Mouse (Mus musculus) forebrain, embryonic 13.5 days (tissue): ENCODE results near the gene Ctdnep1. TPM values are rescaled to one million over a fixed set of nuclear protein-coding genes. Genes with fewer than 3 reads are reported as not detected.

Experiments
- microRNA counts: library from miRNA; unstranded; fragments of <30 nt; microRNA quantifications from one replicate; lab custom pipeline; 2016
- microRNA-seq: library from miRNA; unstranded; fragments of <30 nt; microRNA quantifications from one replicate; pipeline ENCODE4, GENCODE M21; 2016
- polyA plus RNA-seq: library from polyadenylated mRNA; unstranded; fragments of >200 nt; fragmentation: Nextera tagmentation; extraction: Ambion mirVana; gene quantifications from 2 replicates; pipeline ENCODE4 v1.2.1, GENCODE M21; 2015

The Ctdnep1 gene
- polyA plus RNA-seq, 1 experiment from 2014 or later, result 21.1 TPM

MicroRNAs encoded within 50 kb of the gene (microRNA counts, 519-probe panel; counts per million panel counts)
- microRNA mmu-miR-324-3p (lab: Ali Mortazavi, UCI) (177 counts per million, percentile 53 among the panel's probes with 10 or more counts), microRNA mmu-miR-324-5p (lab: Ali Mortazavi, UCI) (3,995 counts per million, percentile 78 among the panel's probes with 10 or more counts)

Small RNA genes lying within 50 kb of the gene (microRNA-seq; reads per million reads assigned to microRNA genes)
- gene Gm44349 (not detected), gene Mir324 (4,085 reads per million, percentile 88 among the genes with 10 or more reads in this experiment)

Other genes with a start within 250 kb of the Ctdnep1 start
- gene Polr2a, start 222.5 kb upstream of the Ctdnep1 start, polyA plus RNA-seq, result 23.2 and 24.1 TPM in 2 replicates
- gene Slc35g3, start 219.2 kb upstream of the Ctdnep1 start, polyA plus RNA-seq, result 0.26 and 0.58 TPM in 2 replicates
- gene Zbtb4, start 215.2 kb upstream of the Ctdnep1 start, polyA plus RNA-seq, result 1.6 and 1.8 TPM in 2 replicates
- 1.5 TPM in 2 replicates for gene Chrnb1, start 185.2 kb upstream of the Ctdnep1 start, polyA plus RNA-seq
- 3.3 and 3.8 TPM in 2 replicates for gene Fgf11, start 179.3 kb upstream of the Ctdnep1 start, polyA plus RNA-seq
- gene Tmem102, start 175.5 kb upstream of the Ctdnep1 start, polyA plus RNA-seq, result 0.39 and 1.00 TPM in 2 replicates
- not detected in 2 replicates for gene Gm39566, start 165.9 kb upstream of the Ctdnep1 start, polyA plus RNA-seq
- gene Spem2, start 162.7 kb upstream of the Ctdnep1 start, polyA plus RNA-seq, result not detected in 2 replicates
- 0.37 and 0.52 TPM in 2 replicates for gene Spem1, start 159.0 kb upstream of the Ctdnep1 start, polyA plus RNA-seq
- gene Nlgn2, start 143.4 kb upstream of the Ctdnep1 start, polyA plus RNA-seq, result 16.6 and 17.0 TPM in 2 replicates
- gene Tmem256, start 142.6 kb upstream of the Ctdnep1 start, polyA plus RNA-seq, result 340 and 360 TPM in 2 replicates
- 44.1 and 45.4 TPM in 2 replicates for gene Plscr3, start 134.8 kb upstream of the Ctdnep1 start, polyA plus RNA-seq
- 0.09 and 0.20 TPM in 2 replicates for gene Tnk1, start 122.4 kb upstream of the Ctdnep1 start, polyA plus RNA-seq
- not detected in 2 replicates for gene Tmem95, start 103.1 kb upstream of the Ctdnep1 start, polyA plus RNA-seq
- gene Kctd11, start 99.8 kb upstream of the Ctdnep1 start, polyA plus RNA-seq, result 1.3 and 1.4 TPM in 2 replicates
- gene Acap1, start 85.6 kb upstream of the Ctdnep1 start, polyA plus RNA-seq, result 0.28 and 0.34 TPM in 2 replicates
- 19.1 and 20.3 TPM in 2 replicates for gene 2810408A11Rik, start 80.2 kb upstream of the Ctdnep1 start, polyA plus RNA-seq
- 15.5 and 20.2 TPM in 2 replicates for gene Neurl4, start 80.1 kb upstream of the Ctdnep1 start, polyA plus RNA-seq
- gene Gps2, start 67.3 kb upstream of the Ctdnep1 start, polyA plus RNA-seq, result 90.1 and 93.2 TPM in 2 replicates
- 1,467 and 1,510 TPM in 2 replicates for gene Eif5a, start 59.2 kb upstream of the Ctdnep1 start, polyA plus RNA-seq
- 4.5 and 6.0 TPM in 2 replicates for gene Ybx2, start 45.4 kb upstream of the Ctdnep1 start, polyA plus RNA-seq
- 9.3 and 12.6 TPM in 2 replicates for gene Slc2a4, start 33.0 kb upstream of the Ctdnep1 start, polyA plus RNA-seq
- gene Cldn7, start 16.4 kb upstream of the Ctdnep1 start, polyA plus RNA-seq, result 0.59 and 1.4 TPM in 2 replicates
- 157 and 164 TPM in 2 replicates for gene Elp5, start 1.4 kb downstream of the Ctdnep1 start, polyA plus RNA-seq
- gene Gabarap, start 10.0 kb downstream of the Ctdnep1 start, polyA plus RNA-seq, result 598 and 670 TPM in 2 replicates
- gene Phf23, start 14.6 kb downstream of the Ctdnep1 start, polyA plus RNA-seq, result 78.5 and 79.9 TPM in 2 replicates
- 31.8 and 35.4 TPM in 2 replicates for gene Dvl2, start 19.4 kb downstream of the Ctdnep1 start, polyA plus RNA-seq
- gene Acadvl, start 34.3 kb downstream of the Ctdnep1 start, polyA plus RNA-seq, result 48.7 and 51.3 TPM in 2 replicates
- gene Dlg4, start 35.8 kb downstream of the Ctdnep1 start, polyA plus RNA-seq, result 26.2 and 31.1 TPM in 2 replicates
- gene Asgr1, start 72.9 kb downstream of the Ctdnep1 start, polyA plus RNA-seq, result 0.37 and 0.59 TPM in 2 replicates
- gene Asgr2, start 111.5 kb downstream of the Ctdnep1 start, polyA plus RNA-seq, result not detected in 2 replicates
- 0.32 TPM in 1 of 2 replicates, not detected in the other for gene Mgl2, start 149.2 kb downstream of the Ctdnep1 start, polyA plus RNA-seq
- 0.53 TPM in 1 of 2 replicates, not detected in the other for gene Clec10a, start 175.0 kb downstream of the Ctdnep1 start, polyA plus RNA-seq
- 1.8 and 2.2 TPM in 2 replicates for gene Slc16a11, start 231.6 kb downstream of the Ctdnep1 start, polyA plus RNA-seq
- 13.4 and 14.8 TPM in 2 replicates for gene Slc16a13, start 239.9 kb downstream of the Ctdnep1 start, polyA plus RNA-seq
- gene Bcl6b, start 248.6 kb downstream of the Ctdnep1 start, polyA plus RNA-seq, result 4.3 and 4.7 TPM in 2 replicates